ENCODE assay signal across 8 mouse cellular contexts in genomic region chr9:53404753-53405722, GRCm38 (mm10). TPM values are rescaled to one million over a fixed set of nuclear protein-coding genes. Genes with fewer than 3 reads are reported as not detected.
DNase-seq lines count a peak whose midpoint lies in the region; ATAC-seq and TF ChIP-seq lines count a peak whose summit lies in the region.

No protein-coding gene starts in this region.

- intact Hi-C loops in left cerebral cortex, postnatal 14 days (cut with DNase I): no loop called here

- 16% methylated on average over 21 of the region's 21 CpGs for WGBS in bone marrow, adult 2 months
- 29% methylated on average over 21 of the region's 21 CpGs for WGBS in embryonic facial prominence, embryonic 11.5 days
- WGBS in intestine, embryonic 15.5 days: 22% methylated on average over 21 of the region's 21 CpGs

- H3K36me3 ChIP-seq in embryonic facial prominence, embryonic 11.5 days (replicated peaks; ENCODE audit: control insufficient read depth, insufficient read depth, low read depth, low read length): no peaks in the 10 kb centered on the region
- no peaks in the 10 kb centered on the region for H3K36me3 ChIP-seq in intestine, embryonic 15.5 days
- H3K36me3 ChIP-seq in megakaryocyte, embryonic 14.5 days (replicated peaks; ENCODE audit: low read length): peaks cover under 1% of the 10 kb centered on the region

- no peak for TF ChIP-seq CTCF in bone marrow, adult 2 months (IDR thresholded peaks at IDR 0.05; ENCODE audit: control insufficient read depth, insufficient read depth, low read length)

- peak overlapping the region; percentile 45 for H3K4me2 ChIP-seq in embryonic facial prominence, embryonic 11.5 days (ENCODE audit: low read depth, low read length)
- H3K4me2 ChIP-seq in intestine, embryonic 15.5 days (replicated peaks): peak overlapping the region; percentile 65

- H3K4me1 ChIP-seq in bone marrow, adult 2 months (ENCODE audit: control insufficient read depth, insufficient read depth, low read length): no peaks in the 10 kb centered on the region; the same call in 1 of the 2 replicates
- H3K4me1 ChIP-seq in embryonic facial prominence, embryonic 11.5 days (ENCODE audit: control insufficient read depth, insufficient read depth, low read length): no peaks in the 10 kb centered on the region; the same call in 1 of the 2 replicates
- peaks cover 10% of the 10 kb centered on the region; the same call in 1 of the 2 replicates for H3K4me1 ChIP-seq in intestine, embryonic 15.5 days (replicated peaks)
- peaks cover 43% of the 10 kb centered on the region for H3K4me1 ChIP-seq in megakaryocyte, embryonic 14.5 days

- ATAC-seq in embryonic facial prominence, embryonic 11.5 days (replicated peaks; ENCODE audit: insufficient number of reproducible peaks, low FRiP score, low TSS enrichment, low read depth): peak; percentile 89
- peak; percentile 98 for ATAC-seq in granulocyte monocyte progenitor cell, adult 5-6 weeks (replicated peaks; ENCODE audit: poor library complexity, severe bottlenecking)
- peak; percentile 87 for ATAC-seq in intestine, embryonic 15.5 days

- H3K9me3 ChIP-seq in embryonic facial prominence, embryonic 11.5 days (replicated peaks; ENCODE audit: control insufficient read depth, low read length): no peaks in the 10 kb centered on the region
- no peaks in the 10 kb centered on the region for H3K9me3 ChIP-seq in intestine, embryonic 15.5 days
- H3K9me3 ChIP-seq in megakaryocyte, embryonic 14.5 days: no peaks in the 10 kb centered on the region

- TF ChIP-seq POLR2A in bone marrow, adult 2 months (IDR thresholded peaks at IDR 0.05; ENCODE audit: borderline replicate concordance, control insufficient read depth, low read depth, low read length): no peak

- peak; percentile 92 for DNase-seq in embryonic facial prominence, embryonic 11.5 days (ENCODE audit: low spot score)
- peak; percentile 73 to 79 for DNase-seq in left cerebral cortex, postnatal 14 days (ENCODE audit: low spot score in 2 of 2)
- peak; percentile 72 for DNase-seq in right cerebral cortex, postnatal 14 days
- DNase-seq in adipocyte (ENCODE audit: low spot score): no peak

- peak overlapping the region; percentile 57 for H3K4me3 ChIP-seq in bone marrow, adult 2 months (replicated peaks; ENCODE audit: control insufficient read depth, low read depth, low read length)
- peak overlapping the region; percentile 39 for H3K4me3 ChIP-seq in embryonic facial prominence, embryonic 11.5 days (ENCODE audit: low read depth, low read length)
- H3K4me3 ChIP-seq in intestine, embryonic 15.5 days (replicated peaks): peak overlapping the region; percentile 35
- peak overlapping the region; percentile 86 for H3K4me3 ChIP-seq in megakaryocyte, embryonic 14.5 days (replicated peaks)

- H3K27ac ChIP-seq in bone marrow, adult 2 months (ENCODE audit: control insufficient read depth, insufficient read depth, low read depth, low read length, poor library complexity): no peak overlapping the region
- peak overlapping the region; percentile 49; the same call in 1 of the 2 replicates for H3K27ac ChIP-seq in embryonic facial prominence, embryonic 11.5 days (replicated peaks; ENCODE audit: low read depth, low read length)
- H3K27ac ChIP-seq in intestine, embryonic 15.5 days: peak overlapping the region; percentile 4; the same call in 1 of the 2 replicates

- H3K27me3 ChIP-seq in embryonic facial prominence, embryonic 11.5 days (ENCODE audit: control insufficient read depth, insufficient read depth, low read length): no peaks in the 10 kb centered on the region
- no peaks in the 10 kb centered on the region for H3K27me3 ChIP-seq in intestine, embryonic 15.5 days (replicated peaks)
- no peaks in the 10 kb centered on the region for H3K27me3 ChIP-seq in megakaryocyte, embryonic 14.5 days (replicated peaks)

- H3K9ac ChIP-seq in embryonic facial prominence, embryonic 11.5 days (replicated peaks; ENCODE audit: low read length): peak overlapping the region; percentile 57
- no peak overlapping the region for H3K9ac ChIP-seq in intestine, embryonic 15.5 days

RNA-seq across cellular contexts. Expression of gene 4930550C14Rik, which starts 2.9 kb away (rescaled TPM):
- polyA plus RNA-seq in bone marrow, adult 2 months (2011; ENCODE audit: insufficient read depth, insufficient read length, low replicate concordance, missing spikeins): 1.5 TPM in 1 of 2 replicates, not detected in the other
- polyA plus RNA-seq in embryonic facial prominence, embryonic 11.5 days (2014; fragmentation: Nextera tagmentation; extraction: Ambion mirVana): 0.33 and 0.43 TPM in 2 replicates
- not detected in 2 replicates for total RNA-seq in granulocyte monocyte progenitor cell, adult 5-6 weeks (2014; fragmentation: Nextera tagmentation)
- total RNA-seq in granulocyte monocyte progenitor cell, adult 5-6 weeks (2017): 0.22 TPM in 1 of 2 replicates, not detected in the other
- polyA plus RNA-seq in intestine, embryonic 15.5 days (2015; fragmentation: Nextera tagmentation; extraction: Ambion mirVana): 0.71 and 0.87 TPM in 2 replicates
- under 1 TPM; 0.33 to 0.44 TPM for total RNA-seq in left cerebral cortex, postnatal 14 days (2021)
- polyA plus RNA-seq in megakaryocyte, embryonic 14.5 days (2012; ENCODE audit: insufficient read depth, low replicate concordance): not detected in 2 replicates

RNA-seq across cellular contexts. Expression of gene Kdelc2, which starts 21.2 kb away (rescaled TPM):
- 0.79 and 2.3 TPM in 2 replicates for polyA plus RNA-seq in bone marrow, adult 2 months (2011; ENCODE audit: insufficient read depth, insufficient read length, low replicate concordance, missing spikeins)
- polyA plus RNA-seq in embryonic facial prominence, embryonic 11.5 days (2014; fragmentation: Nextera tagmentation; extraction: Ambion mirVana): 13.9 and 14.8 TPM in 2 replicates
- total RNA-seq in granulocyte monocyte progenitor cell, adult 5-6 weeks (2014; fragmentation: Nextera tagmentation): 7.3 and 14.1 TPM in 2 replicates
- 11.4 and 12.2 TPM in 2 replicates for total RNA-seq in granulocyte monocyte progenitor cell, adult 5-6 weeks (2017)
- 28.2 and 33.1 TPM in 2 replicates for polyA plus RNA-seq in intestine, embryonic 15.5 days (2015; fragmentation: Nextera tagmentation; extraction: Ambion mirVana)
- 1 to 10 TPM; 8.3 to 8.9 TPM for total RNA-seq in left cerebral cortex, postnatal 14 days (2021)
- 0.48 TPM in 1 of 2 replicates, not detected in the other for polyA plus RNA-seq in megakaryocyte, embryonic 14.5 days (2012; ENCODE audit: insufficient read depth, low replicate concordance)

Comparison
In these comparisons a context has a peak if more than half of its experiments do, and no peak if none do; other contexts are left out.
1. H3K4me3 ChIP-seq: peak in every context shown above with its lines; median percentile 86 in megakaryocyte, embryonic 14.5 days; 57 in bone marrow, adult 2 months; 39 in embryonic facial prominence, embryonic 11.5 days; 35 in intestine, embryonic 15.5 days.